Comparison of ENCODE assay signal across 16 mouse cellular contexts in genomic region chr11:107251460-107251859, GRCm38 (mm10).
DNase-seq lines count a peak whose midpoint lies in the region; ATAC-seq and TF ChIP-seq lines count a peak whose summit lies in the region.
"Had no signal": no experiment of that assay in that cellular context is flagged by ENCODE, and none has a peak within 500 bp of the region (broad histone marks: within the 10 kb centered on the region; RNA-seq: fewer than 3 reads in every experiment).

No protein-coding gene starts in this region.

- no peak overlapping the region for H3K4me3 ChIP-seq in hindbrain, postnatal 0 days (ENCODE audit: low read length)
- H3K4me3 ChIP-seq in hindbrain, embryonic 12.5 days: no peak overlapping the region
- H3K4me3 ChIP-seq: limb, embryonic 15.5 days; midbrain, embryonic 12.5 days had no signal

- CTCF ChIA-PET in Patski (lab: Charles Lee): interaction anchor here (0.6 kb wide), 1 partner anchor 186 kb away, joined by 3 read pairs; no protein-coding TSS in a partner anchor

- no peak overlapping the region for H3K9ac ChIP-seq in hindbrain, postnatal 0 days (replicated peaks; ENCODE audit: low read length)
- no peak overlapping the region for H3K9ac ChIP-seq in hindbrain, embryonic 12.5 days
- H3K9ac ChIP-seq: limb, embryonic 15.5 days; midbrain, embryonic 12.5 days had no signal

- WGBS in hindbrain, postnatal 0 days: 87% methylated on average over 7 of the region's 7 CpGs
- 84% methylated on average over 7 of the region's 7 CpGs for WGBS in hindbrain, embryonic 12.5 days

- H3K27ac ChIP-seq in hindbrain, postnatal 0 days: no peak overlapping the region
- no peak overlapping the region for H3K27ac ChIP-seq in hindbrain, embryonic 12.5 days
- H3K27ac ChIP-seq: limb, embryonic 15.5 days; midbrain, embryonic 12.5 days had no signal

- H3K4me2 ChIP-seq in hindbrain, postnatal 0 days (ENCODE audit: low read depth, low read length): no peak overlapping the region
- H3K4me2 ChIP-seq in hindbrain, embryonic 12.5 days (replicated peaks): no peak overlapping the region
- H3K4me2 ChIP-seq: limb, embryonic 15.5 days; midbrain, embryonic 12.5 days had no signal

- in situ Hi-C loops in Patski (cut with MboI; ENCODE audit: low pct_unique_long_range_greater_than_20kb): no loop called here

- DNase-seq in hindbrain, postnatal 0 days (ENCODE audit: low spot score): no peak
- DNase-seq in thymus, postnatal 14 days: peak; percentile 14
- no peak for DNase-seq in thymus, adult 18-20 months
- no peak for DNase-seq in Patski (ENCODE audit: low read depth, low spot score)
- peak; percentile 25 for DNase-seq in splenic B cell, adult 2 months (ENCODE audit: low read depth, low spot score)
- DNase-seq in layer of hippocampus, adult 8-10 months (ENCODE audit: low spot score in 2 of 2): no peak
- DNase-seq: cerebellum, adult 18-20 months; gastrocnemius, postnatal 36 days; kidney, adult 8-10 months; lung, postnatal 14 days; right cerebral cortex, postnatal 4 days had no signal

- ATAC-seq in hindbrain, postnatal 0 days: no peak
- ATAC-seq in hindbrain, embryonic 12.5 days (ENCODE audit: low FRiP score): no peak
- ATAC-seq in Patski: no peak
- ATAC-seq in megakaryocyte progenitor cell, adult 5-6 weeks (replicated peaks; ENCODE audit: poor library complexity): no peak
- ATAC-seq: forebrain, embryonic 14.5 days had no signal

- POLR2A ChIA-PET in Patski (lab: Charles Lee): no interaction called here

- no peaks in the 10 kb centered on the region for H3K9me3 ChIP-seq in hindbrain, postnatal 0 days (ENCODE audit: low read length)
- H3K9me3 ChIP-seq in hindbrain, embryonic 12.5 days (replicated peaks): no peaks in the 10 kb centered on the region
- H3K9me3 ChIP-seq: limb, embryonic 15.5 days; midbrain, embryonic 12.5 days had no signal

- H3K36me3 ChIP-seq in hindbrain, postnatal 0 days (ENCODE audit: insufficient read depth, low read length): no peaks in the 10 kb centered on the region
- peaks cover 15% of the 10 kb centered on the region; the same call in 1 of the 2 replicates for H3K36me3 ChIP-seq in hindbrain, embryonic 12.5 days
- peaks cover 1% of the 10 kb centered on the region for H3K36me3 ChIP-seq in splenic B cell, adult 2 months (ENCODE audit: control insufficient read depth, insufficient read depth, low read length, poor library complexity, severe bottlenecking)

- no peaks in the 10 kb centered on the region for H3K4me1 ChIP-seq in hindbrain, postnatal 0 days (ENCODE audit: insufficient read depth, low read length)
- H3K4me1 ChIP-seq in hindbrain, embryonic 12.5 days: no peaks in the 10 kb centered on the region
- H3K4me1 ChIP-seq: midbrain, embryonic 12.5 days had no signal

- no peaks in the 10 kb centered on the region for H3K27me3 ChIP-seq in hindbrain, postnatal 0 days (ENCODE audit: insufficient read depth, low read length)
- H3K27me3 ChIP-seq in hindbrain, embryonic 12.5 days: no peaks in the 10 kb centered on the region
- H3K27me3 ChIP-seq in Patski: no peaks in the 10 kb centered on the region
- H3K27me3 ChIP-seq in splenic B cell, adult 2 months (ENCODE audit: control insufficient read depth, insufficient read depth, low read length, poor library complexity, severe bottlenecking): no peaks in the 10 kb centered on the region
- H3K27me3 ChIP-seq: limb, embryonic 15.5 days; midbrain, embryonic 12.5 days had no signal

- TF ChIP-seq CTCF in hindbrain, postnatal 0 days (IDR thresholded peaks at IDR 0.05; ENCODE audit: low read depth): peak; percentile 21; the same call in 1 of the 2 replicates
- TF ChIP-seq CTCF in Patski (IDR thresholded peaks at IDR 0.05): peak; percentile 51

Comparison
In these comparisons a context has a peak if more than half of its experiments do, and no peak if none do; other contexts are left out.
1. DNase-seq: peak in thymus, postnatal 14 days (single experiment) and splenic B cell, adult 2 months (single experiment); none in hindbrain, postnatal 0 days (single experiment), thymus, adult 18-20 months (0 of 2), Patski (single experiment) and layer of hippocampus, adult 8-10 months (0 of 2).